Mouse (Mus musculus) heart, postnatal 25 days (tissue): ENCODE data around the gene Slc7a14. TPM values are rescaled to one million over a fixed set of nuclear protein-coding genes. Genes with fewer than 3 reads are reported as not detected.

Experiments
- DNase-seq: peaks from one replicate; pipeline ENCODE4 v3.0.0; 2022; ENCODE audit warnings: low spot score
- intact Hi-C: fragments of 180-260 bp; cut with DNase I; formaldehyde crosslinking; loops from one replicate; pipeline ENCODE4 v1.15.1; 2025
- total RNA-seq, 2 experiments: library from RNA; stranded (reverse); gene quantifications; 2 replicates each; pipeline ENCODE4 v1.2.3; 2021

The Slc7a14 gene
- total RNA-seq, 2 experiments from 2014 or later = 0.08 TPM

GRCm38 (mm10) chr3:31213802-31214201 lies 96.4 kb downstream of the Slc7a14 start:
- DNase-seq = no peak
- intact Hi-C loops = no loop called here

- no peak for DNase-seq
- intact Hi-C loops = no loop called here
Measured at GRCm38 (mm10) chr3:31212205-31213038, 97.8 kb downstream of the Slc7a14 start.

GRCm38 (mm10) chr3:31209001-31209400 lies 101.2 kb downstream of the Slc7a14 start:
- intact Hi-C loops = no loop called here
- no peak for DNase-seq

GRCm38 (mm10) chr3:31208458-31208994 lies 101.7 kb downstream of the Slc7a14 start:
- no peak for DNase-seq
- intact Hi-C loops = no loop called here

GRCm38 (mm10) chr3:31208046-31208445 lies 102.1 kb downstream of the Slc7a14 start:
- intact Hi-C loops = no loop called here
- no peak for DNase-seq

- no peak for DNase-seq
- intact Hi-C loops = no loop called here
Measured at GRCm38 (mm10) chr3:31205167-31205566, 105.0 kb downstream of the Slc7a14 start.

- intact Hi-C loops = no loop called here
- no peak for DNase-seq
Measured at GRCm38 (mm10) chr3:31203947-31204346, 106.2 kb downstream of the Slc7a14 start.

- intact Hi-C loops = no loop called here
- no peak for DNase-seq
Measured at GRCm38 (mm10) chr3:31199162-31199877, 110.9 kb downstream of the Slc7a14 start.

GRCm38 (mm10) chr3:31191402-31191801 lies 118.8 kb downstream of the Slc7a14 start:
- intact Hi-C loops = no loop called here
- no peak for DNase-seq

GRCm38 (mm10) chr3:31190342-31190741 lies 119.8 kb downstream of the Slc7a14 start:
- intact Hi-C loops = no loop called here
- DNase-seq = no peak

GRCm38 (mm10) chr3:31166365-31166871 lies 143.8 kb downstream of the Slc7a14 start:
- DNase-seq = no peak
- intact Hi-C loops = no loop called here

GRCm38 (mm10) chr3:31165803-31166202 lies 144.4 kb downstream of the Slc7a14 start:
- intact Hi-C loops = no loop called here
- DNase-seq = no peak

- intact Hi-C loops = no loop called here
- no peak for DNase-seq
Measured at GRCm38 (mm10) chr3:31162860-31163259, 147.3 kb downstream of the Slc7a14 start.

- no peak for DNase-seq
- intact Hi-C loops = no loop called here
Measured at GRCm38 (mm10) chr3:31161336-31161735, 148.8 kb downstream of the Slc7a14 start.

- no peak for DNase-seq
Measured at GRCm38 (mm10) chr3:31160046-31160445, 150.1 kb downstream of the Slc7a14 start.

GRCm38 (mm10) chr3:31157776-31158175 lies 152.4 kb downstream of the Slc7a14 start:
- intact Hi-C loops = no loop called here
- no peak for DNase-seq

More at GRCm38 (mm10) chr3:31160046-31160445, 150.1 kb downstream of the Slc7a14 start:
- intact Hi-C loops = no loop called here

GRCm38 (mm10) chr3:31156126-31156525 lies 154.1 kb downstream of the Slc7a14 start:
- intact Hi-C loops = no loop called here
- DNase-seq = no peak
